Mouse (Mus musculus): ENCODE measurements around the gene Glra2. TPM values are rescaled to one million over a fixed set of nuclear protein-coding genes. Genes with fewer than 3 reads are reported as not detected.
"Not testable (repeated sequence)": the region's sequence is repeated elsewhere in the genome, so short reads cannot be mapped to it uniquely, and the experiment has no call there.

Gene Glra2
- polyA plus RNA-seq (2012; rRNA removed): not detected in 2 replicates

GRCm38 (mm10) chrX:165326939-165327698 is at the start of gene Glra2:
Glra2 (minus strand) TSS chrX:165327393.
- no peaks in the 10 kb centered on the region for H3K4me1 ChIP-seq (ENCODE audit: control insufficient read depth, insufficient read depth, insufficient read length)
- no peak within 1 kb of the TSS for H3K4me3 ChIP-seq (ENCODE audit: extremely low read depth, insufficient read depth, insufficient read length)
- no peaks in the 10 kb centered on the region for H3K27me3 ChIP-seq (ENCODE audit: control insufficient read depth, insufficient read depth, low read length)
- no peak for DNase-seq (ENCODE audit: low read depth in 1 of 2, low spot score in 2 of 2)
- WGBS: 28% methylated on average over 12 of the region's 12 CpGs
- H3K27ac ChIP-seq (ENCODE audit: insufficient read depth, low read length): no peak within 1 kb of the TSS
- H3K36me3 ChIP-seq (ENCODE audit: control insufficient read depth, insufficient read depth, low read length): no peaks in the 10 kb centered on the region
- TF ChIP-seq POLR2A (IDR thresholded peaks at IDR 0.05; ENCODE audit: low read depth, low read length) (no peak), CTCF (IDR thresholded peaks at IDR 0.05; ENCODE audit: extremely low read depth, insufficient read depth, insufficient read length, insufficient replicate concordance) (no peak)

GRCm38 (mm10) chrX:165362798-165363197 is 35.6 kb upstream of the Glra2 start:
- H3K27ac ChIP-seq (ENCODE audit: insufficient read depth, low read length): no peak overlapping the region
- 63% methylated on average over 1 of the region's 1 CpGs for WGBS
- no peak overlapping the region for H3K4me3 ChIP-seq (ENCODE audit: extremely low read depth, insufficient read depth, insufficient read length)
- no peaks in the 10 kb centered on the region for H3K27me3 ChIP-seq (ENCODE audit: control insufficient read depth, insufficient read depth, low read length)
- no peak for TF ChIP-seq CTCF (IDR thresholded peaks at IDR 0.05; ENCODE audit: extremely low read depth, insufficient read depth, insufficient read length, insufficient replicate concordance)
- TF ChIP-seq POLR2A (IDR thresholded peaks at IDR 0.05; ENCODE audit: low read depth, low read length): no peak
- no peaks in the 10 kb centered on the region for H3K4me1 ChIP-seq (ENCODE audit: control insufficient read depth, insufficient read depth, insufficient read length)
- no peaks in the 10 kb centered on the region for H3K36me3 ChIP-seq (ENCODE audit: control insufficient read depth, insufficient read depth, low read length)
- DNase-seq (ENCODE audit: low read depth in 1 of 2, low spot score in 2 of 2): no peak

DNA sequence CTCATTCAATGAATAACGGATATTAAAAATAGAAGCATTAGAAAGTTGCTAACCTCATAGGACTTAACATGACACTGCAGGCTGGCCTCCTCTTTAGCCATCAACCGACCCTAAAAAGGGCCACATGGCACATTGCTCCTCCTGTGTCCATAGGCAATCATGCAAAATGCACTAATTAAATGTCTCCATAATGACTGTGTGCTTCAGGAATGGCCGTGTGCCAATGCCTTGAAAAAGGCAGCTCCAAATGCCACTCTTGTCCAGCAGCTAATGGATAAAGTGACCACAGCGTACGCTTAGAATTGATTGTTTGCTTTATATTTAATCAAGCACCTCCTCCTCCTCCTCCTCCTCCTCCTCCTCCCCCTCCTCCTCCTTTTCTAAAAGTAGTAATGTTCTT is 17.4 kb upstream of the Glra2 start:
- 86% methylated on average over 5 of the region's 5 CpGs for WGBS
- TF ChIP-seq POLR2A (IDR thresholded peaks at IDR 0.05; ENCODE audit: low read depth, low read length): no peak
- no peak for TF ChIP-seq CTCF (IDR thresholded peaks at IDR 0.05; ENCODE audit: extremely low read depth, insufficient read depth, insufficient read length, insufficient replicate concordance)
- Histone ChIP-seq H3K36me3 (ENCODE audit: control insufficient read depth, insufficient read depth, low read length) (no peaks in the 10 kb centered on the region), H3K4me1 (ENCODE audit: control insufficient read depth, insufficient read depth, insufficient read length) (no peaks in the 10 kb centered on the region), H3K27ac (ENCODE audit: insufficient read depth, low read length) (no peak overlapping the region), H3K27me3 (ENCODE audit: control insufficient read depth, insufficient read depth, low read length) (no peaks in the 10 kb centered on the region), H3K4me3 (ENCODE audit: extremely low read depth, insufficient read depth, insufficient read length) (no peak overlapping the region)
- no peak for DNase-seq (ENCODE audit: low read depth in 1 of 2, low spot score in 2 of 2)

DNA sequence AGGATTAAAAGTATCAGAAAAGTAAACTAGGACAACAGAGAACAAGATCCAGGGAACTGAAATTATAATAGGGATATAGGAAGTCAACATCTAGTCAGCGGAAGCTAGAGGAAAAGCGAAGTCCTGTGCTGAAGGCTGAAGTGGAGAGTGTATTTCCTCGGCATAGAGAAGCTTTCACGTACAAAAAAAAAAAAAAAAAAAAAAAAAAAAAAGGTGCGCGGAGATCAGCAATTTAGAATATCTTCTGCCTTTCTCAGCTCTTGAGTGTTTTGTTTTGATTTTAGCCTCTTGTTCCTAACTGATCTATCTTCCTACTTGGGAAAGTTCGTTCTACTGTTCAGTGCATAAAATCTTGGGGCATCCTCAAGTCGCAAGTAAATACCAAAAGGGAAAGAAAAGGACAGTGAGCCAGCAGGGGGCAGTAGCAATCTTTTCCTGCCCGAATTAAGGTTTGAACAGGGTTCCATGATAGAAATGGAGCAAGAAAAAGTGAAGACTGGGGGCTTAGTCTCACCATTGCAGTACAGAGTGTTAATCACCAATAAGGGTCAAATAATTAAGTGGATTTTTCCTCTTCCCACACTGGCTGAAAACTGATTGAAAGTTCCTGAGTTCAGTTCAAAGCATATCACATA is 623 bp upstream of the Glra2 start:
- WGBS: 32% methylated on average over 9 of the region's 9 CpGs
- no peaks in the 10 kb centered on the region for H3K27me3 ChIP-seq (ENCODE audit: control insufficient read depth, insufficient read depth, low read length)
- TF ChIP-seq POLR2A (IDR thresholded peaks at IDR 0.05; ENCODE audit: low read depth, low read length): no peak
- TF ChIP-seq CTCF (IDR thresholded peaks at IDR 0.05; ENCODE audit: extremely low read depth, insufficient read depth, insufficient read length, insufficient replicate concordance): no peak
- H3K27ac ChIP-seq (ENCODE audit: insufficient read depth, low read length): no peak overlapping the region
- no peak for DNase-seq (ENCODE audit: low read depth in 1 of 2, low spot score in 2 of 2)
- H3K4me3 ChIP-seq (ENCODE audit: extremely low read depth, insufficient read depth, insufficient read length): no peak overlapping the region
- H3K36me3 ChIP-seq (ENCODE audit: control insufficient read depth, insufficient read depth, low read length): no peaks in the 10 kb centered on the region
- no peaks in the 10 kb centered on the region for H3K4me1 ChIP-seq (ENCODE audit: control insufficient read depth, insufficient read depth, insufficient read length)

GRCm38 (mm10) chrX:165193550-165193949 is 133.6 kb downstream of the Glra2 start:
- Histone ChIP-seq H3K4me3 (ENCODE audit: extremely low read depth, insufficient read depth, insufficient read length) (no peak overlapping the region), H3K36me3 (ENCODE audit: control insufficient read depth, insufficient read depth, low read length) (no peaks in the 10 kb centered on the region), H3K27ac (ENCODE audit: insufficient read depth, low read length) (no peak overlapping the region), H3K27me3 (ENCODE audit: control insufficient read depth, insufficient read depth, low read length) (no peaks in the 10 kb centered on the region), H3K4me1 (ENCODE audit: control insufficient read depth, insufficient read depth, insufficient read length) (no peaks in the 10 kb centered on the region)
- DNase-seq (ENCODE audit: low read depth in 1 of 2, low spot score in 2 of 2): no peak
- WGBS: 60% methylated on average over 1 of the region's 1 CpGs
- TF ChIP-seq POLR2A (IDR thresholded peaks at IDR 0.05; ENCODE audit: low read depth, low read length): no peak
- no peak for TF ChIP-seq CTCF (IDR thresholded peaks at IDR 0.05; ENCODE audit: extremely low read depth, insufficient read depth, insufficient read length, insufficient replicate concordance)

- Histone ChIP-seq H3K36me3 (ENCODE audit: control insufficient read depth, insufficient read depth, low read length) (no peaks in the 10 kb centered on the region), H3K27ac (ENCODE audit: insufficient read depth, low read length) (no peak overlapping the region), H3K27me3 (ENCODE audit: control insufficient read depth, insufficient read depth, low read length) (no peaks in the 10 kb centered on the region), H3K4me3 (ENCODE audit: extremely low read depth, insufficient read depth, insufficient read length) (no peak overlapping the region), H3K4me1 (ENCODE audit: control insufficient read depth, insufficient read depth, insufficient read length) (no peaks in the 10 kb centered on the region)
- DNase-seq (ENCODE audit: low read depth in 1 of 2, low spot score in 2 of 2): no peak
- 47% methylated on average over 1 of the region's 1 CpGs for WGBS
- TF ChIP-seq POLR2A (IDR thresholded peaks at IDR 0.05; ENCODE audit: low read depth, low read length) (no peak), CTCF (IDR thresholded peaks at IDR 0.05; ENCODE audit: extremely low read depth, insufficient read depth, insufficient read length, insufficient replicate concordance) (no peak)
Measured at GRCm38 (mm10) chrX:165191170-165191569, 136.0 kb downstream of the Glra2 start.

GRCm38 (mm10) chrX:165182948-165183347 is 144.2 kb downstream of the Glra2 start:
- H3K4me1 ChIP-seq (ENCODE audit: control insufficient read depth, insufficient read depth, insufficient read length); H3K27me3 ChIP-seq (ENCODE audit: control insufficient read depth, insufficient read depth, low read length); H3K27ac ChIP-seq (ENCODE audit: insufficient read depth, low read length); DNase-seq (ENCODE audit: low read depth in 1 of 2, low spot score in 2 of 2); H3K4me3 ChIP-seq (ENCODE audit: extremely low read depth, insufficient read depth, insufficient read length); H3K36me3 ChIP-seq (ENCODE audit: control insufficient read depth, insufficient read depth, low read length): not testable (repeated sequence)
- 90% methylated on average over 2 of the region's 2 CpGs for WGBS

All from spleen, adult 2 months (tissue).